Mouse (Mus musculus) embryonic fibroblast, embryonic 13.5 days (primary cell): Measurements from ENCODE around the gene Ephb4.

Experiments used
- CTCF ChIP-seq: IDR thresholded peaks from 2 replicates; pipeline ENCODE4 v1.5.1; 2011; ENCODE audit warnings: mild to moderate bottlenecking, control low read depth, low read length, moderate library complexity, borderline replicate concordance; ENCODE audit not compliant: insufficient read depth
- POLR2A ChIP-seq: IDR thresholded peaks from 2 replicates; pipeline ENCODE4 v1.6.1; 2011; ENCODE audit warnings: low read depth, mild to moderate bottlenecking, control low read depth, low read length, moderate library complexity

DNA sequence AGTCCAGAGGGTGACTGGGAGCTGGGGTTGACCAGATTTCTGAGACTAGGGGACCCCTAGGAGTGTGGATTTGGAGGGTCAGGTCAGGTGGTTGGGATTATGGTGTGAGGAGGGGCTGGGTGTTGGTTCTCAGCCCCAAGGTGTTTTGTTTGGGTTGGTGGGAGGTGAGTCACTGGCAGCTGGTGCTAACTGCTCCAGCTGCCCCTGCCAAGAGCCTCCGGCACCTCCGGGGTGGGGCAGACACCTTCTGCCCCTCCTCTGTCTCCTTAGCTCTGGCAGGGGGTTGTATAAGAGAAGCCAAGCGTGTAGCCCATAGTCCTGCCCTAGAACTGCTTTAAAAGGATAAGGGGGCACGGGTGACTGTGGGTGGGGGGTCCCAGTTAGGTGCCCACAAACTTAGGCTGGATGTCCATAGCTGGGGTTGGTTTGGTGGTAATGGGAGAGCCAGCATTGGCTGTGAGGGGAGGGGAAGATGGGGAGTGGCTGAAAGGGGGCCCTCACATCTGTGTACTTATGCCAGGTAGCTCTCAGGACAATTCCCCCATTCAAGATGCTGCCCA is 24.7 kb downstream of the Ephb4 start:
- TF ChIP-seq POLR2A (no peak), CTCF (no peak)
